Mouse (Mus musculus) C2C12 (cell line): ENCODE results near the gene Krtap28-10.

ENCODE experiments used
- CTCF ChIP-seq: IDR thresholded peaks from one replicate; pipeline ENCODE4 v1.5.1; 2011; ENCODE audit not compliant: control insufficient read depth, insufficient read depth, insufficient read length
- MYOD1 ChIP-seq: IDR thresholded peaks from one replicate; pipeline ENCODE4 v1.6.1; 2011; ENCODE audit warnings: low read depth; ENCODE audit not compliant: control insufficient read depth, insufficient read length
- MYOG ChIP-seq: IDR thresholded peaks from one replicate; pipeline ENCODE4 v1.6.1; 2011; ENCODE audit not compliant: control insufficient read depth, insufficient read length; ENCODE audit errors: extremely low read depth

GRCm38 (mm10) chr1:83006218-83007179, 35.8 kb downstream of the Krtap28-10 start:
- TF ChIP-seq MYOD1 (no peak), CTCF (no peak), MYOG (no peak)
